Mouse (Mus musculus): ENCODE measurements around the gene Myh9.

The Myh9 gene

GRCm38 (mm10) chr15:77842047-77842843 is at the start of gene Myh9:
TSS of gene Myh9 (minus strand) at chr15:77842175.
- peak; percentile 93 to 97 for DNase-seq (ENCODE audit: low read depth in 1 of 2, low spot score in 2 of 2)

DNA sequence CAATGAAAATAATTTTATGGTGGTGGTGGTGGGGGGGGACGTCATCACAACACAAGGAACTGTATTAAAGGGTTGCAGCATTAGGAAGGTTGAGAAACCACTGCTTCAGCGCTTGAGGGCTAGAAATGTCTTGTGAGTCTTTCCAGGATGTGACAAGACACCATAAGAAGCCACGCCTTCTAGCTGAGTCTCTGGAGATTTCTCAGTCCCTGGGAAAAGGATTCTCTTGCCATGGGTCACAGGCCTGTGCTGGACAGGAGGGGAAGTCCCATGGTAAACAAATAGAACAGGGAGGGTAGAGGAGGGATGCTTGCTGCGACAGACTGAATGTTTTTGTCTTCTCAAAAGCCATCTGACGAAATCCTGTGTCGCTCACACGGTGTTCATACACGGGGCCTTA is 49.8 kb upstream of the Myh9 start:
- DNase-seq (ENCODE audit: low read depth in 1 of 2, low spot score in 2 of 2) = no peak

- no peak for DNase-seq (ENCODE audit: low read depth in 1 of 2, low spot score in 2 of 2)
These were observed 47.9 kb upstream of the Myh9 start for GRCm38 (mm10) chr15:77889761-77890422.

- DNase-seq (ENCODE audit: low read depth in 1 of 2, low spot score in 2 of 2) = no peak
These were observed 46.3 kb upstream of the Myh9 start for GRCm38 (mm10) chr15:77888286-77888685.

DNA sequence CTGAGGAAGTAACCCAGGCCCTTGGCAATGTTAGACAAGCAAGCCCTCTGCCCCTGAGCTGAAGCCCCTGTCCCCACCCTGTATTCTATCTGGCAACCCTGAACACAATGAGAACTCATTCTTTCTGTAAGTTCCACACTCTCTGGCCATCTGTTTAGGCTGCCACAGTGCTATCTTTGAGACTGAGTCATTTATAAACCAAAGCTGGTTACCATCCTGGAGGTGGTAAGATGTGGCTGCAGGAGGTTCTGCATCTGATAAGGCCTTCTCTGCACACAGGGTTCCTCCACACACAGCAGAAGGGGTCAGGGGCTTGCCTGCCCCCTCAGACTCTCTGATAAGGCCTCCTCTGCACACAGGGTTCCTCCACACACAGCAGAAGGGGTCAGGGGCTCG is 45.1 kb upstream of the Myh9 start:
- DNase-seq (ENCODE audit: low read depth in 1 of 2, low spot score in 2 of 2) = no peak

GRCm38 (mm10) chr15:77886369-77887092 is 44.6 kb upstream of the Myh9 start:
- DNase-seq (ENCODE audit: low read depth in 1 of 2, low spot score in 2 of 2) = no peak

DNA sequence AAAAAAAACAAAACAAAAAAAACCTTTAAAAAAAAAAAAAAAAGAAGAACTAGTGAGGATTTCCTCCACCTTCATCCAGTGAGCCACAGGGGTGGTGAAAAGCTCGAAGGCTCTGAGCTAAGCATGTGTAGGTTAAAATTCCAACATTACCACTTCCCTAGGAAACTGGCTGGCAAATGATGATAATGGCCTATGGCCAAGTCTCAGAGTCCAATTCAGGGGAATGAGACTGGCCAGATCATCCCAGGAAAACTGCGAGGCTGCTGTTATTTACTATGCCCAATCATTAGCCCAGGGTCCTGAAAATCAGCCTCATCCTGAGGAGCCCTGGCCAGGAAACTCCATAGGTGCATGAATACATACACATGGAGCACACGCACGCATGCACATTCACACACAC is 44.0 kb upstream of the Myh9 start:
- DNase-seq (ENCODE audit: low read depth in 1 of 2, low spot score in 2 of 2) = no peak

- no peak for DNase-seq (ENCODE audit: low read depth in 1 of 2, low spot score in 2 of 2)
These were observed 43.2 kb upstream of the Myh9 start for GRCm38 (mm10) chr15:77885159-77885558.

- DNase-seq (ENCODE audit: low read depth in 1 of 2, low spot score in 2 of 2) = no peak
These were observed 41.7 kb upstream of the Myh9 start for GRCm38 (mm10) chr15:77883697-77884010.

GRCm38 (mm10) chr15:77882797-77883696 is 41.1 kb upstream of the Myh9 start:
- no peak for DNase-seq (ENCODE audit: low read depth in 1 of 2, low spot score in 2 of 2)

DNA sequence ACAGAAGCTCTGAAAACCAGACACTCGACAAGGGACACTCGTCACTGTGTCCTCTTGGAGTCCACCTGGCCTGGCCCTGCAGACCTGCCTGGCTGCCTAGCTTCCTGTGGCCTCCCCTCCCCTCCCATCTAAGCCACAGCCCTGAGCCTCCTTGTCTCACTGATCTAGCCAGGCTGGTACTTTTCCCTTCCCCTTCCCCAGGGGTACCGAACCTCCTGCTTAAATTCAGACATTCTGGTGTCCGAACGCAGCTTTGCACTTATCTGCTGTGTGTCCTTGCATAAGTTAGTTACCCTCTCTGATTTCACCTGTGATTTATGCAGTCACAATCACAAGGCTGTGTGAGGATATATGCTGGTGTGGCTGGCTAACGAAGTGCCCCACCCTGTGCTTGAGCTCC is 40.3 kb upstream of the Myh9 start:
- no peak for DNase-seq (ENCODE audit: low read depth in 1 of 2, low spot score in 2 of 2)

GRCm38 (mm10) chr15:77881698-77882097 is 39.7 kb upstream of the Myh9 start:
- no peak for DNase-seq (ENCODE audit: low read depth in 1 of 2, low spot score in 2 of 2)

DNA sequence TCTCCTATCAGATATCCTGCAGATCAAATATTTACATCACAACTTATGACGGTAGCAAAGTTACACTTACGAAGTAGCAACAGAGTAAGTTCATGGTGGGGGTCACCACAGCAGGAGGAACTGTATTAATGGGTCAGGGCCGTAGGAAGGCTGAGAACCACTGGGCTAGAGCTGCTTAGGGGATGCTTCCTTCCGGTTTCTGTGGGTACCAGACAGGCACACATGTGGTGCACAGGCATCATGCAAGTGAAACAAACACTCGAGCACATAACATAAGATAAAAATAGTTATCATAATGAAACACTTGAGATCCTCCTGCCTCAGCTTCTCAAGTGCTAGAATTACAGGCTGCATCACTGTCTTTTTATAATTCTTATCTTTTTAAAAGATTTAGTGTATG is 38.8 kb upstream of the Myh9 start:
- no peak for DNase-seq (ENCODE audit: low read depth in 1 of 2, low spot score in 2 of 2)

DNA sequence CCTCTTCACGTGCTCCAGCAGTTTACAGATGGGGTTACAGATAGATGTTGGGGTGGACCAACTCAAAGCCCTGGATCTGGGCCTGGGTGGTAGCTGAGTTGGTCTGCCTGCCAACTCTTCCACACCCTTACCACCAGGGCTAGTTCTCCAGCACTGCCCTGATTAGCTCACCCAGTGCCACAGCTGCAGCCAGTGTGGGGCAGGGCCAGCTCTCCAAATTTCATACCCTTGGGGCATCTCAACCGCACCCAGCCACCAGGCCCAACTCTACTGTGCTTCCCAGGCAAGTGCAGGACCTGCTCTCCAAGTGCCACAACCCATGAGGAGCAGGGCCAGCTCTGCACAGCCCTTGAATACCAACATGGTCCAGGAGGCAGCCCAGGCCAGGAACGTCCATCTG is 37.8 kb upstream of the Myh9 start:
- no peak for DNase-seq (ENCODE audit: low read depth in 1 of 2, low spot score in 2 of 2)

GRCm38 (mm10) chr15:77877209-77877608 is 35.2 kb upstream of the Myh9 start:
- DNase-seq (ENCODE audit: low read depth in 1 of 2, low spot score in 2 of 2) = no peak

GRCm38 (mm10) chr15:77876716-77877115 is 34.7 kb upstream of the Myh9 start:
- DNase-seq (ENCODE audit: low read depth in 1 of 2, low spot score in 2 of 2) = no peak

GRCm38 (mm10) chr15:77875953-77876352 is 34.0 kb upstream of the Myh9 start:
- DNase-seq (ENCODE audit: low read depth in 1 of 2, low spot score in 2 of 2) = no peak

- DNase-seq (ENCODE audit: low read depth in 1 of 2, low spot score in 2 of 2) = peak; percentile 41 to 59
These were observed 32.8 kb upstream of the Myh9 start for GRCm38 (mm10) chr15:77874807-77875206.

- peak in 1 of 2 experiments; percentile 22 for DNase-seq (ENCODE audit: low read depth in 1 of 2, low spot score in 2 of 2)
These were observed 32.3 kb upstream of the Myh9 start for GRCm38 (mm10) chr15:77874310-77874709.

GRCm38 (mm10) chr15:77873564-77873963 is 31.6 kb upstream of the Myh9 start:
- no peak for DNase-seq (ENCODE audit: low read depth in 1 of 2, low spot score in 2 of 2)

- DNase-seq (ENCODE audit: low read depth in 1 of 2, low spot score in 2 of 2) = no peak
These were observed 31.0 kb upstream of the Myh9 start for GRCm38 (mm10) chr15:77872996-77873395.
